Mouse (Mus musculus) left cerebral cortex, postnatal 10 days (tissue): ENCODE measurements around the gene Rnd1. TPM values are rescaled to one million over a fixed set of nuclear protein-coding genes. Genes with fewer than 3 reads are reported as not detected.

Experiments used
- DNase-seq, 2 experiments: peaks; one replicate each; pipeline ENCODE4 v3.0.0; 2021 to 2022; ENCODE audit warnings: low spot score in 2 of 2, mixed read lengths in 1 of 2; ENCODE audit errors: extremely low spot score in 1 of 2
- intact Hi-C: fragments of 180-260 bp; cut with DNase I; formaldehyde crosslinking; loops from one replicate; pipeline ENCODE4 v1.15.1; 2025
- total RNA-seq, 2 experiments: library from RNA; stranded (reverse); gene quantifications; 2 replicates each; pipeline ENCODE4 v1.2.3; 2021

The Rnd1 gene
- total RNA-seq, 2 experiments from 2014 or later: 68.6 to 70.1 TPM

- no peak for DNase-seq
- intact Hi-C loops: no loop called here
Observed at GRCm38 (mm10) chr15:98626078-98626477, 51.2 kb downstream of the Rnd1 start.

GRCm38 (mm10) chr15:98623361-98623821 lies 53.9 kb downstream of the Rnd1 start:
- no peak for DNase-seq
- intact Hi-C loops: no loop called here

- intact Hi-C loops: no loop called here
- no peak for DNase-seq
Observed at GRCm38 (mm10) chr15:98622721-98623120, 54.5 kb downstream of the Rnd1 start.

- intact Hi-C loops: no loop called here
Observed at GRCm38 (mm10) chr15:98622199-98622598, 55.1 kb downstream of the Rnd1 start.

GRCm38 (mm10) chr15:98617176-98617537 lies 60.1 kb downstream of the Rnd1 start:
- DNase-seq: peak in 1 of 2 experiments; percentile 64
- intact Hi-C loops: loop anchor here (2.0 kb wide), 1 partner anchor 36 kb away; no protein-coding TSS in a partner anchor

More at GRCm38 (mm10) chr15:98622199-98622598, 55.1 kb downstream of the Rnd1 start:
- no peak for DNase-seq

- intact Hi-C loops: loop anchor here (2.0 kb wide), 1 partner anchor 36 kb away; no protein-coding TSS in a partner anchor
- no peak for DNase-seq
Observed at GRCm38 (mm10) chr15:98616362-98617175, 60.7 kb downstream of the Rnd1 start.

- intact Hi-C loops: loop anchor here (2.0 kb wide), 1 partner anchor 35 kb away; no protein-coding TSS in a partner anchor
- no peak for DNase-seq
Observed at GRCm38 (mm10) chr15:98615751-98616150, 61.5 kb downstream of the Rnd1 start.

GRCm38 (mm10) chr15:98614971-98615370 lies 62.3 kb downstream of the Rnd1 start:
- intact Hi-C loops: no loop called here
- no peak for DNase-seq

- peak in 1 of 2 experiments; percentile 75 for DNase-seq
- intact Hi-C loops: no loop called here
Observed at GRCm38 (mm10) chr15:98614551-98614950, 62.7 kb downstream of the Rnd1 start.

Other genes with a start within 250 kb of the Rnd1 start
- not detected for gene Olfr282, start 246.2 kb downstream of the Rnd1 start, total RNA-seq
- gene Olfr281, start 224.9 kb downstream of the Rnd1 start, total RNA-seq: not detected
- gene OR5BS1P, start 207.6 kb downstream of the Rnd1 start, total RNA-seq: not detected
- not detected for gene Lalba, start 194.7 kb downstream of the Rnd1 start, total RNA-seq
- not detected for gene Olfr279, start 185.1 kb downstream of the Rnd1 start, total RNA-seq
- 10 to 100 TPM; 62.2 to 64.0 TPM for gene Kansl2, start 143.2 kb downstream of the Rnd1 start, total RNA-seq
- gene Ccnt1, start 106.5 kb downstream of the Rnd1 start, total RNA-seq: 10 to 100 TPM; 42.0 to 50.2 TPM
- not detected for gene 4930415O20Rik, start 106.5 kb downstream of the Rnd1 start, total RNA-seq
- gene Adcy6, start 67.4 kb downstream of the Rnd1 start, total RNA-seq: 10 to 100 TPM; 37.1 to 38.1 TPM
- 100 to 1,000 TPM; 173 to 185 TPM for gene Cacnb3, start 46.6 kb downstream of the Rnd1 start, total RNA-seq
- gene Ddx23, start 14.6 kb downstream of the Rnd1 start, total RNA-seq: 10 to 100 TPM; 55.8 to 58.2 TPM
- 10 to 100 TPM; 13.6 to 14.5 TPM for gene Ccdc65, start 30.7 kb upstream of the Rnd1 start, total RNA-seq
- 1 to 10 TPM; 2.2 TPM for gene Fkbp11, start 50.7 kb upstream of the Rnd1 start, total RNA-seq
- 100 to 1,000 TPM; 651 to 661 TPM for gene Arf3, start 85.8 kb upstream of the Rnd1 start, total RNA-seq
- under 1 TPM; 0.63 to 0.64 TPM for gene Wnt10b, start 100.7 kb upstream of the Rnd1 start, total RNA-seq
- not detected for gene Wnt1, start 112.4 kb upstream of the Rnd1 start, total RNA-seq
- gene Ddn, start 132.0 kb upstream of the Rnd1 start, total RNA-seq: 100 to 1,000 TPM; 285 to 294 TPM
- gene Prkag1, start 154.1 kb upstream of the Rnd1 start, total RNA-seq: 10 to 100 TPM; 41.7 to 44.6 TPM
- gene Kmt2d, start 193.7 kb upstream of the Rnd1 start, total RNA-seq: 10 to 100 TPM; 62.4 to 64.3 TPM
- gene Rhebl1, start 217.1 kb upstream of the Rnd1 start, total RNA-seq: 10 to 100 TPM; 11.2 to 14.1 TPM
- gene Dhh, start 221.1 kb upstream of the Rnd1 start, total RNA-seq: under 1 TPM; 0.16 to 0.47 TPM
- gene Lmbr1l, start 240.8 kb upstream of the Rnd1 start, total RNA-seq: 10 to 100 TPM; 15.4 to 21.6 TPM